Mouse (Mus musculus) thymus, postnatal 36 days (tissue): ENCODE results near the gene Ovca2.

Experiments used
- DNase-seq, 2 experiments: peaks; one replicate each; pipeline ENCODE4 v3.0.0; 2022; ENCODE audit warnings: mixed read lengths in 2 of 2

Gene Ovca2

GRCm38 (mm10) chr11:75178672-75179208 lies at the start of gene Ovca2:
Ovca2 (minus strand) TSS chr11:75178835.
- peak; percentile 92 to 95 for DNase-seq

GRCm38 (mm10) chr11:75227632-75228031 lies 49.0 kb upstream of the Ovca2 start:
- no peak for DNase-seq

- DNase-seq: no peak
These were observed 46.2 kb upstream of the Ovca2 start for GRCm38 (mm10) chr11:75224835-75225234.

- DNase-seq: no peak
These were observed 45.4 kb upstream of the Ovca2 start for GRCm38 (mm10) chr11:75224062-75224461.

GRCm38 (mm10) chr11:75220517-75221145 lies 42.0 kb upstream of the Ovca2 start:
- DNase-seq: no peak

GRCm38 (mm10) chr11:75220115-75220514 lies 41.5 kb upstream of the Ovca2 start:
- DNase-seq: no peak

GRCm38 (mm10) chr11:75214081-75214950 lies 35.7 kb upstream of the Ovca2 start:
- DNase-seq: no peak

GRCm38 (mm10) chr11:75213372-75214080 lies 34.9 kb upstream of the Ovca2 start:
- peak in 1 of 2 experiments; percentile 45 for DNase-seq

GRCm38 (mm10) chr11:75212876-75213275 lies 34.2 kb upstream of the Ovca2 start:
- no peak for DNase-seq

- DNase-seq: no peak
These were observed 33.5 kb upstream of the Ovca2 start for GRCm38 (mm10) chr11:75212031-75212667.

GRCm38 (mm10) chr11:75210755-75211154 lies 32.1 kb upstream of the Ovca2 start:
- no peak for DNase-seq

- DNase-seq: no peak
These were observed 31.5 kb upstream of the Ovca2 start for GRCm38 (mm10) chr11:75210093-75210492.

- DNase-seq: no peak
These were observed 30.7 kb upstream of the Ovca2 start for GRCm38 (mm10) chr11:75209363-75209762.

GRCm38 (mm10) chr11:75206347-75206746 lies 27.7 kb upstream of the Ovca2 start:
- DNase-seq: no peak

- DNase-seq: peak in 1 of 2 experiments; percentile 20
These were observed 25.8 kb upstream of the Ovca2 start for GRCm38 (mm10) chr11:75204472-75204871.

GRCm38 (mm10) chr11:75203926-75204325 lies 25.3 kb upstream of the Ovca2 start:
- DNase-seq: no peak

- no peak for DNase-seq
These were observed 23.1 kb upstream of the Ovca2 start for GRCm38 (mm10) chr11:75201721-75202120.

GRCm38 (mm10) chr11:75200935-75201334 lies 22.3 kb upstream of the Ovca2 start:
- DNase-seq: no peak

GRCm38 (mm10) chr11:75199951-75200350 lies 21.3 kb upstream of the Ovca2 start:
- DNase-seq: no peak

- no peak for DNase-seq
These were observed 20.2 kb upstream of the Ovca2 start for GRCm38 (mm10) chr11:75198792-75199191.

GRCm38 (mm10) chr11:75197956-75198355 lies 19.3 kb upstream of the Ovca2 start:
- no peak for DNase-seq

GRCm38 (mm10) chr11:75196131-75196530 lies 17.5 kb upstream of the Ovca2 start:
- DNase-seq: no peak
